Mouse (Mus musculus): Measurements from ENCODE around the gene Rundc3b. TPM values are rescaled to one million over a fixed set of nuclear protein-coding genes. Genes with fewer than 3 reads are reported as not detected.

Gene Rundc3b
- not detected for polyA plus RNA-seq (2012; fragmentation: generic; extraction: Trizol)

DNA sequence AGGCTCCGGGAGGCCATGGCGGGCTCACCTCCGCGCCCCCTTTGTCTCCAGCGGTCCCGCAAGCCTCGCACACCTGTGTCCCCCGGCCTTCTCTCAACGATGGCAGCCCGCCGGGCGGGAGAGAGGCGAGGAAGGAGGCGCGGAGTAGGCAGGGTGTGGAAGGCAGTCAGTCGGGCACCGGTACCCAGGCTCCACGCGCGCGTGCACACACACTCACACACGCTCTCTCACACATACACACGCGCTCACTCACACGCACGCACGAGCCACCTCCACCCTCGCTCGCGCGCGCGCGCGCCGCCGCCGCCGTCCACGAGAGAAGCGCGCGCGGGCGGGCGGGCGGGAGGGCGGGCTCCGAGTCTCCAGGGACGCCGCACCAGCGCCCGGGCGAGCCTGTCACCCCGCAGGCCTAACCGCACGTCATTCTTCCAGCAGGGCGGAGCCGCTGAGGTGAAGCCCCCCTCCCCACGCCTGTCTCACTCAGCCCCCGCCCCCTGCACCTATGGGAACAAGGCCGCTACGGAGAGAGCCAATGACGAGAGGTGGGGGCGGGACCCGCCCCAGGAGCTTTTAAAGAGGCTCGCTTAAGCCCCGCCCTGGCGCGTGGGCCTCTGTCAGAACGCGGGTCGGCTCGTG, at the start of gene Rundc3b:
Gene Rundc3b, minus strand, starts transcription at position 357 of the 636 bp plus-strand sequence.
- no peaks in the 10 kb centered on the region for H3K79me2 ChIP-seq (ENCODE audit: control insufficient read depth, insufficient read depth)
- no peak within 1 kb of the TSS for H3K4me3 ChIP-seq
- H3K4me2 ChIP-seq (ENCODE audit: low read depth): no peak within 1 kb of the TSS
- TF ChIP-seq CEBPB (IDR thresholded peaks at IDR 0.05; ENCODE audit: insufficient read depth, poor library complexity, severe bottlenecking) (no peak), USF1 (IDR thresholded peaks at IDR 0.05; ENCODE audit: low read depth) (no peak), TCF3 (IDR thresholded peaks at IDR 0.05; ENCODE audit: insufficient read length, low read depth) (no peak), REST (IDR thresholded peaks at IDR 0.05; ENCODE audit: insufficient read depth, insufficient read length) (no peak), POLR2AphosphoS2 (IDR thresholded peaks at IDR 0.05; ENCODE audit: insufficient read length, low read depth) (no peak), MAX (IDR thresholded peaks at IDR 0.05; ENCODE audit: low read depth) (no peak), TCF12 (IDR thresholded peaks at IDR 0.05; ENCODE audit: insufficient read depth, poor library complexity, severe bottlenecking) (no peak), MYOD1 (IDR thresholded peaks at IDR 0.05; ENCODE audit: control insufficient read depth in 1 of 3, insufficient read length in 2 of 3, low read depth in 2 of 3) (no peak), SRF (IDR thresholded peaks at IDR 0.05; ENCODE audit: control insufficient read depth, insufficient read length, low read depth) (no peak), POLR2A (IDR thresholded peaks at IDR 0.05; ENCODE audit: insufficient read length, low read depth) (no peak), MYOG (IDR thresholded peaks at IDR 0.05; ENCODE audit: control insufficient read depth in 1 of 3, insufficient read depth in 1 of 3, insufficient read length in 2 of 3, low read depth in 2 of 3) (no peak), E2F4 (IDR thresholded peaks at IDR 0.05; ENCODE audit: insufficient read depth) (no peak)
- H3K27me3 ChIP-seq (ENCODE audit: control insufficient read depth, insufficient read depth, insufficient read length): no peaks in the 10 kb centered on the region
- H3K36me3 ChIP-seq (ENCODE audit: control insufficient read depth, insufficient read depth): no peaks in the 10 kb centered on the region
- H3ac ChIP-seq (ENCODE audit: control insufficient read depth, insufficient read length): peak within 1 kb of the TSS; percentile 9

DNA sequence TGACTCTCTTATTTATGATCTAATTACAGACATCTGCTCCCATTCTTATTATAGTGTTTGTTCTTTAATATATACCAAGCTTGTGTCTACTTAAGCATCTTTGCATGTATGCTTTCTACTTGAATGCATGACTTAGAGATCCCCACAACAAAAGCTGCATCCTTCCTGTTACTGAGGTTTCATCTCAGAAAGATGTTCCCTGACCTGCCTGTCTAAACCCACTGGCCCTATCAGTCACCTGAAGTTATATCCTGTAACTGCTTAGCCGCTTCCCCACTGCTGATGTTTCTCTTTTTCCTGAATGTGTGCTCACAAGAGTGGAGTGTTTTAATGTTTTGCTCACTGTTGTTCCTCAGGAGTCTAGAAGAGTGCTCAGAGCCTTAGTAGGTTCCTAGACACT, 46.9 kb upstream of the Rundc3b start:
- Histone ChIP-seq H3K79me2 (ENCODE audit: control insufficient read depth, insufficient read depth) (no peaks in the 10 kb centered on the region), H3K4me2 (ENCODE audit: low read depth) (no peak overlapping the region), H3K4me3 (no peak overlapping the region), H3ac (ENCODE audit: control insufficient read depth, insufficient read length) (no peak overlapping the region), H3K36me3 (ENCODE audit: control insufficient read depth, insufficient read depth) (no peaks in the 10 kb centered on the region), H3K27me3 (ENCODE audit: control insufficient read depth, insufficient read depth, insufficient read length) (no peaks in the 10 kb centered on the region)
- TF ChIP-seq POLR2AphosphoS2 (IDR thresholded peaks at IDR 0.05; ENCODE audit: insufficient read length, low read depth): no peak
- no peak for TF ChIP-seq TCF3 (IDR thresholded peaks at IDR 0.05; ENCODE audit: insufficient read length, low read depth)
- no peak for TF ChIP-seq MAX (IDR thresholded peaks at IDR 0.05; ENCODE audit: low read depth)
- no peak for TF ChIP-seq USF1 (IDR thresholded peaks at IDR 0.05; ENCODE audit: low read depth)
- no peak for TF ChIP-seq TCF12 (IDR thresholded peaks at IDR 0.05; ENCODE audit: insufficient read depth, poor library complexity, severe bottlenecking)
- TF ChIP-seq MYOG (IDR thresholded peaks at IDR 0.05; ENCODE audit: control insufficient read depth in 1 of 3, insufficient read depth in 1 of 3, insufficient read length in 2 of 3, low read depth in 2 of 3): no peak
- TF ChIP-seq CEBPB (IDR thresholded peaks at IDR 0.05; ENCODE audit: insufficient read depth, poor library complexity, severe bottlenecking): no peak
- TF ChIP-seq SRF (IDR thresholded peaks at IDR 0.05; ENCODE audit: control insufficient read depth, insufficient read length, low read depth): no peak
- TF ChIP-seq MYOD1 (IDR thresholded peaks at IDR 0.05; ENCODE audit: control insufficient read depth in 1 of 3, insufficient read length in 2 of 3, low read depth in 2 of 3): no peak
- no peak for TF ChIP-seq POLR2A (IDR thresholded peaks at IDR 0.05; ENCODE audit: insufficient read length, low read depth)

DNA sequence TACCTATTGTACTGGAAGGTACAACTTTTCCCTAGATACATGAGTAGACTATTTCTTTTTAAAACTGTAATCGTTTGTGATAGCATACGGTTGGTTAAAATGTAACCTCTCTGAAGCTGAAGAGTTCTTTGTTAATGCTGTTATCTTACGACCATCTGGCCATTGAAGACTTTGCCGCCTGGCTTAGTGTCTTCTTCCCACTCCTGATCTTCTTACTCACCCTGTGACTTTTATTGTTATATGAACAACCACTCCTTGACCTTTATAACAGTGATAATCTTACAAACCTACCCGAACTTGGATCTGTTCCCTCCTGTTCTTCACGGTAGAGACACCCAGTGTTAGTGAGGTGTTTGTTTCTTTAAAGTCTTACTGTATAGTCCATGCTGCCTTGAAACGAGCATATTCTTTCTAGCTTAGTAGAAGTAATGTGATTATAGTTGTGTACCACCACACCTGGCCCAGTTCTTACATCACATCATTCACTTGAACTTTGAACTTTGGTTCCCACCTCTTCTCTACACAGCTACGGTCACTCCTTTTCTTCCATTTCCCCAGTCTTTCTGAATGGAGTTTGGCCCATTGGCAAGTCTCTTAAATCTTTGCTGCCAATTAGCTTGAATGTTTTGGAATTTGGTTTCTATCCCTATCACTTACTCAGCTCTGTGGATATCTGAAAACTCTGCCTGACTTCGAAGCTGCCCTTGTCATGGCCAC, 45.2 kb upstream of the Rundc3b start:
- TF ChIP-seq TCF12 (IDR thresholded peaks at IDR 0.05; ENCODE audit: insufficient read depth, poor library complexity, severe bottlenecking) (no peak), MYOD1 (IDR thresholded peaks at IDR 0.05; ENCODE audit: control insufficient read depth in 1 of 3, insufficient read length in 2 of 3, low read depth in 2 of 3) (no peak), SRF (IDR thresholded peaks at IDR 0.05; ENCODE audit: control insufficient read depth, insufficient read length, low read depth) (no peak), REST (IDR thresholded peaks at IDR 0.05; ENCODE audit: insufficient read depth, insufficient read length) (no peak), E2F4 (IDR thresholded peaks at IDR 0.05; ENCODE audit: insufficient read depth) (no peak), MAX (IDR thresholded peaks at IDR 0.05; ENCODE audit: low read depth) (no peak), CEBPB (IDR thresholded peaks at IDR 0.05; ENCODE audit: insufficient read depth, poor library complexity, severe bottlenecking) (no peak), MYOG (IDR thresholded peaks at IDR 0.05; ENCODE audit: control insufficient read depth in 1 of 3, insufficient read depth in 1 of 3, insufficient read length in 2 of 3, low read depth in 2 of 3) (no peak), POLR2A (IDR thresholded peaks at IDR 0.05; ENCODE audit: insufficient read length, low read depth) (no peak), USF1 (IDR thresholded peaks at IDR 0.05; ENCODE audit: low read depth) (no peak), TCF3 (IDR thresholded peaks at IDR 0.05; ENCODE audit: insufficient read length, low read depth) (no peak), POLR2AphosphoS2 (IDR thresholded peaks at IDR 0.05; ENCODE audit: insufficient read length, low read depth) (no peak)
- Histone ChIP-seq H3K4me3 (no peak overlapping the region), H3K36me3 (ENCODE audit: control insufficient read depth, insufficient read depth) (no peaks in the 10 kb centered on the region), H3K79me2 (ENCODE audit: control insufficient read depth, insufficient read depth) (no peaks in the 10 kb centered on the region), H3K27me3 (ENCODE audit: control insufficient read depth, insufficient read depth, insufficient read length) (no peaks in the 10 kb centered on the region), H3ac (ENCODE audit: control insufficient read depth, insufficient read length) (no peak overlapping the region), H3K4me2 (ENCODE audit: low read depth) (no peak overlapping the region)

DNA sequence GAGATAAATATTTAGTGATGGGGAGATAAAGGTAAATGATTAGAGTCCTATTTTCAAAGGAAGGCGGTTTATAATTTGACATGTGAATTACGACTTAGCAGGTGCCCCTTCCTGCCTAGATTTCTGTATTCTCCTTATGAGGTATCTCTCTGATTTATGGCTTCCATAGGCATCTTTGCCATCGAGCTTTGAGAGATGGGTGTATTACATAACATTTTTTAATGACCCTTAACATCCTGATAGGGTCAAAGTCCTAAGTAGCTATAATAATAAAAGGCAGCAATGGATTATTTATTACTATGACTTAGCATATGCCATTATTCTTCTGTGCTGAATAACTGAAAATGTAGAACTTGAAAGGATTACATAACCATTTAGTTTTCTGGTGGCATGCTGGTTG, 41.9 kb upstream of the Rundc3b start:
- no peaks in the 10 kb centered on the region for H3K79me2 ChIP-seq (ENCODE audit: control insufficient read depth, insufficient read depth)
- no peak overlapping the region for H3K4me3 ChIP-seq
- H3K36me3 ChIP-seq (ENCODE audit: control insufficient read depth, insufficient read depth): no peaks in the 10 kb centered on the region
- TF ChIP-seq USF1 (IDR thresholded peaks at IDR 0.05; ENCODE audit: low read depth): no peak
- no peak for TF ChIP-seq CEBPB (IDR thresholded peaks at IDR 0.05; ENCODE audit: insufficient read depth, poor library complexity, severe bottlenecking)
- no peak for TF ChIP-seq MYOD1 (IDR thresholded peaks at IDR 0.05; ENCODE audit: control insufficient read depth in 1 of 3, insufficient read length in 2 of 3, low read depth in 2 of 3)
- TF ChIP-seq MAX (IDR thresholded peaks at IDR 0.05; ENCODE audit: low read depth): no peak
- TF ChIP-seq TCF3 (IDR thresholded peaks at IDR 0.05; ENCODE audit: insufficient read length, low read depth): no peak
- no peak for TF ChIP-seq REST (IDR thresholded peaks at IDR 0.05; ENCODE audit: insufficient read depth, insufficient read length)
- TF ChIP-seq POLR2AphosphoS2 (IDR thresholded peaks at IDR 0.05; ENCODE audit: insufficient read length, low read depth): no peak
- TF ChIP-seq MYOG (IDR thresholded peaks at IDR 0.05; ENCODE audit: control insufficient read depth in 1 of 3, insufficient read depth in 1 of 3, insufficient read length in 2 of 3, low read depth in 2 of 3): no peak
- no peak for TF ChIP-seq TCF12 (IDR thresholded peaks at IDR 0.05; ENCODE audit: insufficient read depth, poor library complexity, severe bottlenecking)
- TF ChIP-seq E2F4 (IDR thresholded peaks at IDR 0.05; ENCODE audit: insufficient read depth): no peak
- TF ChIP-seq SRF (IDR thresholded peaks at IDR 0.05; ENCODE audit: control insufficient read depth, insufficient read length, low read depth): no peak
- no peak for TF ChIP-seq POLR2A (IDR thresholded peaks at IDR 0.05; ENCODE audit: insufficient read length, low read depth)
- no peak overlapping the region for H3K4me2 ChIP-seq (ENCODE audit: low read depth)
- no peak overlapping the region for H3ac ChIP-seq (ENCODE audit: control insufficient read depth, insufficient read length)
- no peaks in the 10 kb centered on the region for H3K27me3 ChIP-seq (ENCODE audit: control insufficient read depth, insufficient read depth, insufficient read length)
